Mouse (Mus musculus): ENCODE results near the gene Dync1li2. TPM values are rescaled to one million over a fixed set of nuclear protein-coding genes. Genes with fewer than 3 reads are reported as not detected.

Gene Dync1li2
- polyA plus RNA-seq, 1 experiment, result 15.6 TPM

DNA sequence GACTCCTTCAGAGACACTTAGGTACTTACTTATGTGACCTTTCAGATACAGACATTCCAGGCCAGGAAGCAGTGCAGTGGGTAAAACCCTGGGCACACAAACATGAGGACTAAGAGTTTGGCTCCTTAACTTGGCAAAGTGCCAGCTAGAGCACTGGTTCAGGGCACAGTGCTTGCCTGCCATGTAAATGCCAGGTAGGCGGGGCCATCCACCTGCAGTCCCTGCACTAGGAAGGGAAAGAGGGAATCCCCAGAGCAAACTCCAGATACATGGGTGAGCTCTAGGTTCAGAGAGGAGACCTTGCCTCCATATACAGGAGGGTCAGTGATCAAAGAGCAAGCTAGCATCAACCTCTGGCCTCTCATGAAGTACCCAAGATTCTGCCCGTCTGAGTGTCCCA lies 54.9 kb downstream of the Dync1li2 start:
- WGBS, result 91% methylated on average over 2 of the region's 2 CpGs
- DNase-seq, result no peak

DNA sequence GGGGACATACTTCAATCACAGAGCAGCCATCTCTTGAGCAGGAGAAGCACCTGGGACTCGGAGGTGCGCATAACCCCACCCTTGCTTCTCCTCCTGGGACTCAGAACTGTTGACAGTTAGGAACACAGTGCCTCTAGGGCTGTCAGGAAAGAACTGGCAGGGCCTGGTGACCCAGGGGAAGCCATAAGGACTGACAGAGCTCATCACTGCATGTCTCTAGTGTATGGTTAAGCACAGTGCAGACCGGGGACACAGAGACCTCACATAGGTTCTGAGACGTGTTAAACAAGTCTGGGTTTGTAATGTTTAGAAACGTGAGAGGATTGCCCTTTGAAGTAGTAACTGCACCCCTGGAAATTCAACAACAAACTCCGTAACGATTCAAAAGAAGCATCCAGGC lies 55.3 kb downstream of the Dync1li2 start:
- no peak overlapping the region for H3K4me3 ChIP-seq (ENCODE audit: control insufficient read depth, insufficient read depth, low read length)
- H3K36me3 ChIP-seq (ENCODE audit: control insufficient read depth, insufficient read depth, low read length), result no peaks in the 10 kb centered on the region
- no peak overlapping the region for H3K27ac ChIP-seq (ENCODE audit: control insufficient read depth, insufficient read depth, low read length)
- no peak for DNase-seq
- no peaks in the 10 kb centered on the region for H3K27me3 ChIP-seq (ENCODE audit: control insufficient read depth, insufficient read depth, low read length)
- no peak for TF ChIP-seq POLR2A (IDR thresholded peaks at IDR 0.05; ENCODE audit: control insufficient read depth, extremely low read depth, insufficient read depth, low read length, poor library complexity)
- TF ChIP-seq CTCF (IDR thresholded peaks at IDR 0.05; ENCODE audit: borderline replicate concordance, control insufficient read depth, extremely low read depth, insufficient read depth, low read length, poor library complexity), result no peak
- no peaks in the 10 kb centered on the region for H3K4me1 ChIP-seq (replicated peaks; ENCODE audit: control insufficient read depth, insufficient read depth, low read length)
- WGBS, result 92% methylated on average over 7 of the region's 7 CpGs

More for the DNA sequence above, 54.9 kb downstream of the Dync1li2 start:
- H3K27me3 ChIP-seq (ENCODE audit: control insufficient read depth, insufficient read depth, low read length), result no peaks in the 10 kb centered on the region
- no peak for TF ChIP-seq POLR2A (IDR thresholded peaks at IDR 0.05; ENCODE audit: control insufficient read depth, extremely low read depth, insufficient read depth, low read length, poor library complexity)
- no peak overlapping the region for H3K4me3 ChIP-seq (ENCODE audit: control insufficient read depth, insufficient read depth, low read length)
- H3K36me3 ChIP-seq (ENCODE audit: control insufficient read depth, insufficient read depth, low read length), result no peaks in the 10 kb centered on the region
- H3K4me1 ChIP-seq (replicated peaks; ENCODE audit: control insufficient read depth, insufficient read depth, low read length), result no peaks in the 10 kb centered on the region
- H3K27ac ChIP-seq (ENCODE audit: control insufficient read depth, insufficient read depth, low read length), result no peak overlapping the region

DNA sequence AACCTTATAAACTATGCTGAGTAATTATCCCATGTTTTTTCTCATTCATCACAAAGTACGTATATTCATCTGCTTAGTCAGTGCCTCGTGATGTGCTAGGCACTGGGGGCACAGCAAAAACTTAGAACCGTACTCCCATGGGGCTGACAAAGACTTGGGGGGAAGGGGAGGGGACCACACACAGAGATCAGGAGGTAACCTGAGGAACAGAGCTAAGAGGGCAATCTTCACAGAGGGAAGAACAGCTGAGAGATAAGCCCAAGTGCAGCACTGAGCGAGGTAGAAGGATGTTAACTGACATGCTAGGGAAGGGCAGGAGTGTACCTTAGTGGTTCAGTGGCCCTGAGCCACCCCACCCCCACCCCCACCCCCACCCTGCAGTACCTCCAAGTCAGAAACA lies 56.2 kb downstream of the Dync1li2 start:
- Histone ChIP-seq H3K4me3 (ENCODE audit: control insufficient read depth, insufficient read depth, low read length) (no peak overlapping the region), H3K27ac (ENCODE audit: control insufficient read depth, insufficient read depth, low read length) (no peak overlapping the region), H3K4me1 (replicated peaks; ENCODE audit: control insufficient read depth, insufficient read depth, low read length) (no peaks in the 10 kb centered on the region), H3K27me3 (ENCODE audit: control insufficient read depth, insufficient read depth, low read length) (no peaks in the 10 kb centered on the region), H3K36me3 (ENCODE audit: control insufficient read depth, insufficient read depth, low read length) (no peaks in the 10 kb centered on the region)
- WGBS, result 93% methylated on average over 4 of the region's 4 CpGs
- DNase-seq, result no peak
- no peak for TF ChIP-seq CTCF (IDR thresholded peaks at IDR 0.05; ENCODE audit: borderline replicate concordance, control insufficient read depth, extremely low read depth, insufficient read depth, low read length, poor library complexity)
- no peak for TF ChIP-seq POLR2A (IDR thresholded peaks at IDR 0.05; ENCODE audit: control insufficient read depth, extremely low read depth, insufficient read depth, low read length, poor library complexity)

DNA sequence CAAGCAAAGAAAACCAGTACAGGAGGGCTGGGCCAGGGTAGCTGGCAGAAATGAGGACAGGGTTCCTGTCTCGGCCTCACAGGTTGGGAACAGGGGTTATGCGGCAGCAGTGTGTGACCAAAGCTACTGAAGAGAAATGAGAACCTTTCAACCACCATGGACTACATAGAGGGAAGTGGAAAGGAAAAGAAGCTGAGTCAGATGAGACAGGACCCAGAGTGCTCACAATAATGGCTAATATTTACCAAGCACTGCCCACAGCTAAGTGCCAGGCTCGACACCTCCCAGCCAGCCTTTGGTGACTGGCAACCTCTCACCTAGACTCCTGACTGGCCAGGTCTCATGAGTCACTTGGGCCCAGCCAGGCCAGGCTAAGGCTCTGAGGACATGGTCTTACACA lies 58.9 kb downstream of the Dync1li2 start:
- WGBS, result 61% methylated on average over 3 of the region's 3 CpGs

DNA sequence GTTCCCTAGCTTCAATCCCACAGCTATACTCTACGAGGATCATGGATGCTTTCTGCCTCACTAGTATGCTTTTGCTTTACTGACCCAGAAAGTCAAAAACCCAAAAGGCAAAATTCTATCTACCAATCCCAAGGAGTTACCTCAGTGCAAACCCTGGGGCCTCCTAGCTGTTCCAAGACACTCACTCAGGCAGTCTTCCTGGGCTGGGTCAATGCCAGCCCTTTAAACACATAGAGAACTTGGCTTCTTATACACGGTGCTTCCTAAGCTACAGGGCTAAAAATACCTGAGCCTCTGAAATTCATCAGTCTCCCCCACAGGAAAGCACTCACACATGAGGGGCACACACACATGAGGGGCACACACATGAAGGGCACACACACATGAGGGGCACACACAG lies 59.6 kb downstream of the Dync1li2 start:
- no peaks in the 10 kb centered on the region for H3K36me3 ChIP-seq (ENCODE audit: control insufficient read depth, insufficient read depth, low read length)
- H3K4me1 ChIP-seq (replicated peaks; ENCODE audit: control insufficient read depth, insufficient read depth, low read length), result no peaks in the 10 kb centered on the region; the same call in 1 of the 2 replicates
- no peak overlapping the region for H3K27ac ChIP-seq (ENCODE audit: control insufficient read depth, insufficient read depth, low read length)
- no peak for DNase-seq
- TF ChIP-seq POLR2A (IDR thresholded peaks at IDR 0.05; ENCODE audit: control insufficient read depth, extremely low read depth, insufficient read depth, low read length, poor library complexity) (no peak), CTCF (IDR thresholded peaks at IDR 0.05; ENCODE audit: borderline replicate concordance, control insufficient read depth, extremely low read depth, insufficient read depth, low read length, poor library complexity) (no peak)
- WGBS, result 79% methylated on average over 2 of the region's 2 CpGs
- no peak overlapping the region for H3K4me3 ChIP-seq (ENCODE audit: control insufficient read depth, insufficient read depth, low read length)
- H3K27me3 ChIP-seq (ENCODE audit: control insufficient read depth, insufficient read depth, low read length), result no peaks in the 10 kb centered on the region

More for the DNA sequence above, 58.9 kb downstream of the Dync1li2 start:
- Histone ChIP-seq H3K27me3 (ENCODE audit: control insufficient read depth, insufficient read depth, low read length) (no peaks in the 10 kb centered on the region), H3K4me1 (replicated peaks; ENCODE audit: control insufficient read depth, insufficient read depth, low read length) (no peaks in the 10 kb centered on the region; the same call in 1 of the 2 replicates), H3K36me3 (ENCODE audit: control insufficient read depth, insufficient read depth, low read length) (no peaks in the 10 kb centered on the region), H3K4me3 (ENCODE audit: control insufficient read depth, insufficient read depth, low read length) (no peak overlapping the region), H3K27ac (ENCODE audit: control insufficient read depth, insufficient read depth, low read length) (no peak overlapping the region)
- no peak for DNase-seq
- TF ChIP-seq POLR2A (IDR thresholded peaks at IDR 0.05; ENCODE audit: control insufficient read depth, extremely low read depth, insufficient read depth, low read length, poor library complexity), result no peak
- TF ChIP-seq CTCF (IDR thresholded peaks at IDR 0.05; ENCODE audit: borderline replicate concordance, control insufficient read depth, extremely low read depth, insufficient read depth, low read length, poor library complexity), result no peak

DNA sequence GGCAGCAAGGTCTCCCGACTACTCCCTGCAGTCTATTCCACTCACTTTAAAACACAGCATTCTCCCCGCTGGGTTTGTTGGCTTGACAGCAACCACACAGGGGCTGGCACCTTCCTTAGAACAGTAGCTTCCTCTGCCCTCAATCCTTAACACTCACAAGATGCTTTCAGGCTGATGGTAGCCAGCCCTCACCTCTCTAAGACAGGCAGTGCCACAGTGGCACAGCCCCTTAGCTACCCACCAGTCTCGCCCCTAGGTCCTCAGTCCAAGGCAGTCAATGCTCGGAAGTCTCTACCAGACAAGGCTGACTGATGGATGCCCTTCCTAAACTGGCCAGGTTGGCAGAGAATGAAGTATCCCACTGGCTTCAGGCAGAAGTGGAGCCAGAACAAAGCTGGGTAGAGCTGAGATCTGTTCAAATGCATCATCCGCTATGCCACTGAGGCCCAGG lies 61.9 kb downstream of the Dync1li2 start:
- no peaks in the 10 kb centered on the region for H3K36me3 ChIP-seq (ENCODE audit: control insufficient read depth, insufficient read depth, low read length)
- WGBS, result 90% methylated on average over 5 of the region's 5 CpGs
- no peaks in the 10 kb centered on the region; the same call in 1 of the 2 replicates for H3K4me1 ChIP-seq (replicated peaks; ENCODE audit: control insufficient read depth, insufficient read depth, low read length)
- TF ChIP-seq CTCF (IDR thresholded peaks at IDR 0.05; ENCODE audit: borderline replicate concordance, control insufficient read depth, extremely low read depth, insufficient read depth, low read length, poor library complexity) (no peak), POLR2A (IDR thresholded peaks at IDR 0.05; ENCODE audit: control insufficient read depth, extremely low read depth, insufficient read depth, low read length, poor library complexity) (no peak)
- no peak overlapping the region for H3K4me3 ChIP-seq (ENCODE audit: control insufficient read depth, insufficient read depth, low read length)
- H3K27ac ChIP-seq (ENCODE audit: control insufficient read depth, insufficient read depth, low read length), result no peak overlapping the region
- no peaks in the 10 kb centered on the region for H3K27me3 ChIP-seq (ENCODE audit: control insufficient read depth, insufficient read depth, low read length)
- no peak for DNase-seq

DNA sequence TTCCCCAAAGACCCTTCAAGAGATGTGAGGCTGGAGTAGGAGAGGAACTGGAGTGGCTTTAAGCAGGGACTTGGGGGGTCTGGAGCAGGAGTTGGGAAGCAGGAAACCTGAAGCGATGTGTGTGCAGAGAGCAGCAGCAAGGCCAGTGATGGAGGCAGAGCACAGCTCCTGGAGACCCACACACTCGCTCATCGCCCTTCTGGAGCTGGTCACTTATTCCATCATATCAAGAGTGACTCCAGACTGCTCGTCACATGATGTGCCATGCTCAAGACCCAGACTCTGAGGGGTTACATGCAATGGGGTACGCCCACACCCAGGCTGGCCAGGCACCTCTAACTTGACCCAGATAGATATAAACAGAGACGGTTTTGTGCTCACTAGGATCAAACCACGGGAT lies 62.6 kb downstream of the Dync1li2 start:
- H3K27me3 ChIP-seq (ENCODE audit: control insufficient read depth, insufficient read depth, low read length), result no peaks in the 10 kb centered on the region
- DNase-seq, result no peak
- no peaks in the 10 kb centered on the region; the same call in 1 of the 2 replicates for H3K4me1 ChIP-seq (replicated peaks; ENCODE audit: control insufficient read depth, insufficient read depth, low read length)
- H3K4me3 ChIP-seq (ENCODE audit: control insufficient read depth, insufficient read depth, low read length), result no peak overlapping the region
- H3K36me3 ChIP-seq (ENCODE audit: control insufficient read depth, insufficient read depth, low read length), result no peaks in the 10 kb centered on the region
- WGBS, result 94% methylated on average over 7 of the region's 7 CpGs
- H3K27ac ChIP-seq (ENCODE audit: control insufficient read depth, insufficient read depth, low read length), result no peak overlapping the region
- TF ChIP-seq CTCF (IDR thresholded peaks at IDR 0.05; ENCODE audit: borderline replicate concordance, control insufficient read depth, extremely low read depth, insufficient read depth, low read length, poor library complexity), result no peak
- TF ChIP-seq POLR2A (IDR thresholded peaks at IDR 0.05; ENCODE audit: control insufficient read depth, extremely low read depth, insufficient read depth, low read length, poor library complexity), result no peak
